Mouse (Mus musculus): ENCODE data around the gene Dlgap3. TPM values are rescaled to one million over a fixed set of nuclear protein-coding genes. Genes with fewer than 3 reads are reported as not detected.

Gene Dlgap3
- polyA plus RNA-seq, 1 experiment from 2014 or later = 8.2 TPM

DNA sequence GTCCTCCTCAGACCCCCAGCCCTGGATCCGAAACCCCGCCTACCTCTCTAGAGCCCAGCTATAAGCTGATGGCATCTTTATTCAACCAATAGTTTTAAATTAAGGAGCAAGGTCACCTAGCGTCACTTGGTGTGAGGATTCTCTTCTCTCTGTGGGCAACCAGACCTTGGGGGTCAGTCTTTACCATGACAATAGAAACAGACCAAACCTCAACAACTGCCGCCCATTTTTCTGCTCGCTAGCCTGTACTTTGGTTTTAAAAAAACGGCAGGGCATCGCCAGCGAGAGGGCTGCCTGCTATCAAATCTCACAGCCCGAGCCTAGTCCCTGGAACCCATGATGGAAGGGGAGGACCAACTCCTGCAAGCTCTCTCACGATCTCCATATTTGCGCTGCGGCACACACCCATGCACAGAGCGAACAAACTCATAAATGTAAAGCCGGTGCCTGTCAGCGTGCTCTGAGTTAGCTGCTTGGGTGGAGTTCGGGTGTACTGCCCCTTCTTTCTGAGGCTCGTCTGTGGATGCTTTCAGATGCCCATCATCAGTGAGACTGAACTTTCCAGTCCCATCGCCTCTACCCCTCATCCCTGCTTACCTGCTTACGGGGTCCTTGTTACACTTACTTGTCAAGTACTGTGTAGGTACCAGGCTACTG, 55.6 kb downstream of the Dlgap3 start:
- Histone ChIP-seq H3K36me3 (peaks cover 5% of the 10 kb centered on the region; the same call in 1 of the 2 replicates), H3K27me3 (peaks cover 38% of the 10 kb centered on the region), H3K4me3 (peak overlapping the region; percentile 18; the same call in 1 of the 2 replicates), H3K4me2 (replicated peaks) (peak overlapping the region; percentile 45), H3K9me3 (no peaks in the 10 kb centered on the region), H3K4me1 (peaks cover 44% of the 10 kb centered on the region), H3K27ac (replicated peaks) (no peak overlapping the region), H3K9ac (replicated peaks) (0 out of 2 replicates have a peak overlapping the region, but pooled peaks have one; percentile 20)
- WGBS = 8% methylated on average over 19 of the region's 19 CpGs
- ATAC-seq (ENCODE audit: low FRiP score, low read depth) = no peak

DNA sequence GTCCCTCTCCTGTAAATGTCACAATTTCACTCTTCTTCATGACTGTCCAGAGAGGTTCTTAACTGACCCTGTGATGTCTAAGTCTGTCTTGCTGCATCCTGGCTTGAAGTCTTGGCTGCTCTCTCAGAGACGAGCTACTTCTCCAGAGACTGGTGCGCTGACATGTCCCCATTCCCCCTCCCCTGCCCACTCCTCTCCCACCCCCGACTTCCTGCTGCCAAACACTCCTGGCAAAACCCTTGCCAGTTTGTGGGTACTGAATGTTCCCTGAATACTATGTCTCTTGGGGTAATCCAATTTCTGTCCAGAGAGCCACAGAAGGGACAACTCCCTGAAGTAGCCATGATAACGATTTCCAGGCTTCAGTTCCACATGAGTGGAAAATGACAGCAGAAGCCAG, 57.1 kb downstream of the Dlgap3 start:
- no peak overlapping the region for H3K9ac ChIP-seq (replicated peaks)
- H3K4me3 ChIP-seq = no peak overlapping the region
- H3K9me3 ChIP-seq = no peaks in the 10 kb centered on the region
- H3K27ac ChIP-seq (replicated peaks) = no peak overlapping the region
- peaks cover 38% of the 10 kb centered on the region for H3K27me3 ChIP-seq
- H3K4me2 ChIP-seq (replicated peaks) = no peak overlapping the region
- ATAC-seq (ENCODE audit: low FRiP score, low read depth) = no peak
- no peaks in the 10 kb centered on the region for H3K36me3 ChIP-seq
- WGBS = 66% methylated on average over 4 of the region's 4 CpGs
- H3K4me1 ChIP-seq = peaks cover 45% of the 10 kb centered on the region

DNA sequence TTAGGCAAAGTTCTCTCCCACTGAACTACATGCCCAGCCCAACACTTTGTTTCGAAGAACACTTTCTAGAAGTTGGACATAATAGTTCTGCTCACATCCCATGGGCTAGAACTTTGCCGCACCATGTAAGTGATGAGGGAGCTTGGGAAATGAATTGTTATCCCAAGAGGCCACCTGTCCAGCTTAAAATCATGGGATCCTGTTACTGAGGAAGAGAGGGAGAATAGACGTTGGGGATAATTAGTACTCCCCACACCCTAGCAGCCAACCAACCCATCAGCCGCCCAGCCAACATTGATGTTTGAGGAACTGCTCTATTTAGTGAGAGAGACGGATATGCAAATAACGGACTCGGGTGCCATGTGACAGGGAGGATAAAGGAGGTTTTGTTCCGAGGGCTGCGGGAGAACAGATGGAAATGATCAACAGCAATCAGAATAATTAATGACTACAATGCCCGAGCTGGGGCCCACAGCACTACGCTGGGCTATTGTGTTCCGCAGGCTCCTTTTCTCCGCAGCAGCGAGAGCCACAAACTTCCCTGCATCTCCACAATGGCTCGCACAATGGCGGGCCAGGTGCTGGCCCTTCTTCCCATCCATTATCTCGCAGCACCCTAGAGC, 58.2 kb downstream of the Dlgap3 start:
- H3K4me3 ChIP-seq = no peak overlapping the region

DNA sequence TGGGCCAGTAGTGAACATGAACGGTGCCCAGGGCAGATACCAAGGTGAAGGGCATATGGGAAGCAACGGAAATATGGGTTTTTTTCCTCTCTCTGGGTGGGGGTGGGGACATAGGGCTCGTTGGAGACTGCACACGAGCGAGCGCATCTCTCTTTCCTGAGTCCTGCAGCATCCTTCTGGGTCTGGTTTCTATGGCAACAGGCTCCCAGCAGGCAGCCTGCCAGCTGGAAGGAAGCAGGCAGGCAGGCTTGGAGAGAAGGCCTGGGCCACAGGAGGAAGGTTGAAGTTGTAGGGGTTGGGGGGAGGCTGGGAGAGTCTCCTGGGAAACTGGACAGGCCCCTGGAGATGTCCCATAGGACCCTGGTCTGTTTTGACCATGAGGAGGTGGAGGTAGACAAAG, 63.0 kb downstream of the Dlgap3 start:
- 19% methylated on average over 6 of the region's 6 CpGs for WGBS
- Histone ChIP-seq H3K36me3 (no peaks in the 10 kb centered on the region), H3K4me2 (replicated peaks) (peak overlapping the region; percentile 32), H3K9ac (replicated peaks) (no peak overlapping the region), H3K27ac (replicated peaks) (peak overlapping the region; percentile 90), H3K4me1 (peaks cover 45% of the 10 kb centered on the region), H3K4me3 (no peak overlapping the region), H3K9me3 (no peaks in the 10 kb centered on the region), H3K27me3 (peaks cover 16% of the 10 kb centered on the region)
- ATAC-seq (ENCODE audit: low FRiP score, low read depth) = peak; percentile 42

More for the DNA sequence above, 58.2 kb downstream of the Dlgap3 start:
- ATAC-seq (ENCODE audit: low FRiP score, low read depth) = peak; percentile 80
- Histone ChIP-seq H3K36me3 (no peaks in the 10 kb centered on the region), H3K27ac (replicated peaks) (peak overlapping the region; percentile 81), H3K4me2 (replicated peaks) (peak overlapping the region; percentile 29), H3K9ac (replicated peaks) (0 out of 2 replicates have a peak overlapping the region, but pooled peaks have one; percentile 8), H3K27me3 (peaks cover 38% of the 10 kb centered on the region), H3K9me3 (no peaks in the 10 kb centered on the region), H3K4me1 (peaks cover 54% of the 10 kb centered on the region)
- 12% methylated on average over 17 of the region's 17 CpGs for WGBS

DNA sequence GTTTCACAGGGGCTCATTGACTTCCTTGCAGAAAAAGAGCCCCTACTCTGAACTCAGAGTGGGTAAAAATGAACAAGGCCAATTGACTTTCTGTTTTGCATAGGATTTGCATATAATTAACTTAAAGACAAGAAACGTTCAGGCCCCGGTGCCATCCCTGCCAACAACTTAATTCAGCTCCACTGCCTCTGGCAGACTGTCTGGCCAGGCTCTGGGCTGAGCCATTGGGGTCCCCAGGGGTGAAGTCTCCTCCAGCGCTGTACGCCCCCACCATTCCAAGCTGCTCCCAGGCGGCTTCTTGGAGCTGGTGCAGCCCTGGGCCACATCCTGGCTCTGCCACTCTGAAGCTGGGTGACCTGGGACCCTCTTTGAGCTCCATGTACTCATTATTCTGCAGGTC, 63.5 kb downstream of the Dlgap3 start:
- peak overlapping the region; percentile 90 for H3K27ac ChIP-seq (replicated peaks)
- H3K4me2 ChIP-seq (replicated peaks) = peak overlapping the region; percentile 32
- WGBS = 42% methylated on average over 5 of the region's 5 CpGs
- no peaks in the 10 kb centered on the region for H3K9me3 ChIP-seq
- no peaks in the 10 kb centered on the region for H3K36me3 ChIP-seq
- ATAC-seq (ENCODE audit: low FRiP score, low read depth) = peak; percentile 47
- H3K27me3 ChIP-seq = peaks cover 21% of the 10 kb centered on the region
- H3K4me3 ChIP-seq = no peak overlapping the region
- no peak overlapping the region for H3K9ac ChIP-seq (replicated peaks)
- H3K4me1 ChIP-seq = peaks cover 41% of the 10 kb centered on the region

DNA sequence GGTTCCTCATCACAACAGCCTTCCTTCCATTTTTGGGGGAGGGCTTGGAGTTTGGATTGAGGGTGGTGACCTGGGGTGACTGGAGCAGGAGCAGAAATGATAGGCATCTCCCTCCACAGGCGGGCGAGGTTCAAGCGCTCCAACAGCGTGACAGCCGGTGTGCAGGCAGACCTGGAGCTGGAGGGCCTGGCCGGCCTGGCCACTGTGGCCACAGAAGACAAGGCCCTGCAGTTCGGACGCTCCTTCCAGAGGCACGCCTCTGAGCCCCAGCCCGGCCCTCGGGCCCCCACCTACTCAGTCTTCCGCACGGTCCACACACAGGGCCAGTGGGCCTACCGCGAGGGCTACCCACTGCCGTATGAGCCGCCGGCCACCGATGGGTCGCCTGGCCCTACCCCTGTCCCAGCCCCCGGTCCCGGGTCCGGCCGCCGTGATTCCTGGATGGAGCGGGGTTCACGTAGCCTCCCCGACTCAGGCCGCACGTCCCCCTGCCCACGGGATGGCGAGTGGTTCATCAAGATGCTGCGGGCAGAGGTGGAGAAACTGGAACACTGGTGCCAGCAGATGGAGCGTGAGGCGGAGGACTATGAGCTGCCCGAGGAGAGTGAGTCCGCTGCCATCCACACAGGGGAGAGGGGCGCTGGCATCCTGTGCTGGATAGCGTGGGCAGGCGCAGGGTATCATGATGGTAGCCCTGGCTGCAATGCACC, 64.6 kb downstream of the Dlgap3 start:
- H3K36me3 ChIP-seq = no peaks in the 10 kb centered on the region
- H3K4me1 ChIP-seq = peaks cover 35% of the 10 kb centered on the region
- peaks cover 31% of the 10 kb centered on the region for H3K27me3 ChIP-seq
- 89% methylated on average over 40 of the region's 40 CpGs for WGBS
- no peak overlapping the region for H3K9ac ChIP-seq (replicated peaks)
- no peak for ATAC-seq (ENCODE audit: low FRiP score, low read depth)
- no peak overlapping the region for H3K4me3 ChIP-seq
- peak overlapping the region; percentile 90 for H3K27ac ChIP-seq (replicated peaks)
- H3K4me2 ChIP-seq (replicated peaks) = no peak overlapping the region
- no peaks in the 10 kb centered on the region for H3K9me3 ChIP-seq

DNA sequence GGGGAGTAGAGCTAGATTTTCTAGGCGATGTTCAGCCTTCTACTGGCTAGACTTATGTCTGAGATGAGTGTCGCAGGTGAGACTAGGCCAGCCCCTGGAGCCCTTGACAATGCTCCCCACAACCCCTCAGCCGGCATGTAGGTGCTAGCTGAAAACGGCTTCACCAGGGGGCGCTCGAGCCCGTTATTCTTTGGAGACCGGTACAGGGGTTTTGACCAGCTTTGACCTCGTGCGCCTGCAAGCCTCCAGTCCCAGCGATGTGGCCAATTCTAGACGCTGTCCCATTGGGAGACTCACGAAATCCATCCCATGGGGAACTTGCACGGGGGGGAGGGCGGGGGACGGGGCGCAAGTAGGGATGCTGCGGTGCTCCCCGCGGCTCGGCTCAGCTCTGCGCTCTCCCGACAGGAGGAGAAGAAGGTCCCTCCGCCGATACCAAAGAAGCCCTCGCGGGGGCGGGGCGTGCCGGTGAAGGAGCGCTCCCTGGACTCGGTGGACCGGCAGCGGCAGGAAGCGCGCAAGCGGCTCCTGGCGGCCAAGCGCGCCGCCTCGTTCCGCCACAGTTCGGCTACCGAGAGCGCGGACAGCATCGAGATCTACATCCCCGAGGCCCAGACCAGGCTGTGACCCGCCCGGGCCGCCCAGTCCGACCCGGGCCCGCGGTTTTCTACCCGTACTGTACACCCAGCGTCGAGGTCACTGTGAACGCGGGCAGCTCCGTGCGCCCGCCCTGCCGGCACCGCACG, 66.9 kb downstream of the Dlgap3 start:
- H3K4me1 ChIP-seq = peaks cover 32% of the 10 kb centered on the region
- no peaks in the 10 kb centered on the region for H3K36me3 ChIP-seq
- peak; percentile 70 for ATAC-seq (ENCODE audit: low FRiP score, low read depth)
- no peaks in the 10 kb centered on the region for H3K9me3 ChIP-seq
- WGBS = under 1% methylated on average over 63 of the region's 67 CpGs
- peak overlapping the region; percentile 55 for H3K4me3 ChIP-seq
- H3K27ac ChIP-seq (replicated peaks) = peak overlapping the region; percentile 76
- peak overlapping the region; percentile 75 for H3K9ac ChIP-seq (replicated peaks)
- H3K27me3 ChIP-seq = peaks cover 41% of the 10 kb centered on the region
- H3K4me2 ChIP-seq (replicated peaks) = peak overlapping the region; percentile 97

DNA sequence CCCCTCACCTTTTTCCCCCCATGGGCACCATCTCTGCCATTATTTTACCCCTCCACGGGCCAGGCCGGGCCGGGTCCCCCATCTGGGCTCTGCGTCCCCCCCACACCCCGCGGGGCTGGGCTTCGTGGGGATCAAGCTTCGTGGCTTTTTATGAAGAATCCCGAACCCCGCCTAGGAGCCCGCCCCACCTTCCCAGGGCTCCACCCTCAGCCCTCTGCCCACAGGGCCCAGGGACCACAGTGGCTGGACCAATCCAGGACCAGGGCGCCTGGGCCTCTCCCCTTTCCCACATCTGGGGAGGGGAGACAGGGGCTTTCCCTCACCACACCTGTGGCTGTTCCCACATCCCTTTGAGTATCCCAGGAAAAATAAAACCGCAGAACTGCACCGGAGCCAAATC, 67.6 kb downstream of the Dlgap3 start:
- H3K27ac ChIP-seq (replicated peaks) = peak overlapping the region; percentile 76

DNA sequence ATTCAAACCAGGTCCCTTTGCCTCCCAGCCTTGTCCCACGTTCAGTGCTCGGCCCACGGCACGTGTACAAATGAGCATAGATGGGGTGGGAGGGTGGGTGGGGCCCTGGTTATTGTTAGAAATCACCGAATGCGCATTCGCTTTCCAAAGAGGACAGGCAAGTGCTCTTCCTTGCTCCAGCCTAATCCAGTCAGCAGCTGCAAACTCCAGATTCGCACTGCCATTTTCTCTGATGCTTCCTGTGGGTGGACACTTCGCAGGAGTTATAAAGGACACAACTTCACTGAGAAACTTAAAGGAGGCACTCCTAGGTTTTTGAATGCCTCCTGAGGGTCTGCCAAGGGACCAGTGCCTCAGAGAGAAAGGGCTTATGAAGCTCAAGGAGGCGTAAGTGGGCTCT, 68.3 kb downstream of the Dlgap3 start:
- Histone ChIP-seq H3K4me1 (peaks cover 20% of the 10 kb centered on the region), H3K27ac (replicated peaks) (no peak overlapping the region), H3K4me3 (no peak overlapping the region), H3K36me3 (no peaks in the 10 kb centered on the region), H3K9ac (replicated peaks) (no peak overlapping the region), H3K4me2 (replicated peaks) (no peak overlapping the region), H3K27me3 (peaks cover 45% of the 10 kb centered on the region), H3K9me3 (no peaks in the 10 kb centered on the region)
- no peak for ATAC-seq (ENCODE audit: low FRiP score, low read depth)
- 56% methylated on average over 10 of the region's 10 CpGs for WGBS

More for the DNA sequence above, 67.6 kb downstream of the Dlgap3 start:
- Histone ChIP-seq H3K4me2 (replicated peaks) (peak overlapping the region; percentile 97), H3K9me3 (no peaks in the 10 kb centered on the region), H3K36me3 (no peaks in the 10 kb centered on the region), H3K4me1 (peaks cover 26% of the 10 kb centered on the region), H3K27me3 (peaks cover 45% of the 10 kb centered on the region), H3K4me3 (peak overlapping the region; percentile 55), H3K9ac (replicated peaks) (peak overlapping the region; percentile 75)
- 0 out of 2 replicates have a peak, but pooled peaks have one; percentile 12 for ATAC-seq (ENCODE audit: low FRiP score, low read depth)
- 2% methylated on average over 14 of the region's 14 CpGs for WGBS

DNA sequence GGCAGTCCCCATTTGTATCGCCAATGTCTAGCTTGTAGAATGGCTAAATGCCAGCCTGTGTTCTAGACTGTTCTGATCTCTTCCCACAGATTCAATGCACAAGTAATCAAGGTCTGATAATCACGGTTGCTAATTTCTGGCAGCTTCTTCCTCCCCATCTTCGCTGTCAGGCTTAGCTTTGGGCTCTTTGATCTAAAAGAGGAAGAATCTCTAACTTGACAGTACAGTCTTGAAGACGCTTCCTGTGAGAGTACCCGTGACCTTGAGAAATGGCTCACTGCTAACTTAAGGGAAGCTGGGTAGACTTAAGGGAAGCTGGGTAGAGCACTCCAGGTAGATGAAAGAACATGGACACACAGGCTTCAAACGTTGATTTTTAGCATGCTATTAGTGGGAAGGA, 73.7 kb downstream of the Dlgap3 start:
- no peak overlapping the region for H3K4me2 ChIP-seq (replicated peaks)
- no peak overlapping the region for H3K27ac ChIP-seq (replicated peaks)
- no peaks in the 10 kb centered on the region for H3K9me3 ChIP-seq
- no peak for ATAC-seq (ENCODE audit: low FRiP score, low read depth)
- H3K4me1 ChIP-seq = peaks cover 13% of the 10 kb centered on the region
- peaks cover 12% of the 10 kb centered on the region for H3K36me3 ChIP-seq
- 62% methylated on average over 6 of the region's 6 CpGs for WGBS
- H3K4me3 ChIP-seq = no peak overlapping the region
- no peak overlapping the region for H3K9ac ChIP-seq (replicated peaks)
- peaks cover 23% of the 10 kb centered on the region for H3K27me3 ChIP-seq

DNA sequence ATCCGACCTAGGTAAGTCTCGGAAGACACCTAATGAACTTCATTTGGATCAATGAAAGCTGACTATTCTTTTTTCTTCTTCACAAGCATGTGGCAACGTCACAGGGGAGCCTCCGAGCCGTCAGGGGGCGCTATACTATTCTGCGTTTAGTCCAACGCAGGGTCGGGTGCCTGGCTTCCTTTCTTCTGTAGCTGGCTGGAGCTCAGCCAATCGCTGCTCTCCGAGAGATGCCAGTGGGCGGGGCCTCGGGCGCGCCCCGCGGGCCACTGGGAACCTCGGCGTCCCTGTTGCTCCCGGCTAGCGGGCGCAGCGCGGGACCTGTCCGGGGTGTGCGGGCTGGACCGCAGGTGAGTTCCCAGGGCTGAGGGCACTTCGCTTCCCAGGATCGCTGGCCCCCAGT, 74.5 kb downstream of the Dlgap3 start, which contains the start of gene Smim12:
Smim12 (plus strand) TSS at position 233 of the 400 bp plus-strand sequence.
- H3K9ac ChIP-seq (replicated peaks) = peak within 1 kb of the TSS; percentile 92
- peak; percentile 96 for ATAC-seq (ENCODE audit: low FRiP score, low read depth)
- peaks cover 13% of the 10 kb centered on the region for H3K4me1 ChIP-seq
- H3K27me3 ChIP-seq = peaks cover 14% of the 10 kb centered on the region; the same call in 1 of the 2 replicates
- H3K27ac ChIP-seq (replicated peaks) = peak within 1 kb of the TSS; percentile 58
- H3K9me3 ChIP-seq = no peaks in the 10 kb centered on the region
- peak within 1 kb of the TSS; percentile 99 for H3K4me2 ChIP-seq (replicated peaks)
- WGBS = under 1% methylated on average over 29 of the region's 29 CpGs
- H3K4me3 ChIP-seq = peak within 1 kb of the TSS; percentile 88
- peaks cover 19% of the 10 kb centered on the region for H3K36me3 ChIP-seq
